Mouse (Mus musculus) limb, embryonic 12.5 days (tissue): Measurements from ENCODE around the gene Snapin. TPM values are rescaled to one million over a fixed set of nuclear protein-coding genes. Genes with fewer than 3 reads are reported as not detected.

ENCODE experiments used
- ATAC-seq: fragments of 200-750 bp; cut with Nextera tagmentation; 2 replicates; pipeline ENCODE4 v1.8.0; 2017; ENCODE audit warnings: low read depth, moderate TSS enrichment; ENCODE audit not compliant: insufficient number of reproducible peaks, insufficient read depth, low FRiP score, low TSS enrichment
- H3K27ac ChIP-seq: fragments of 300-500 bp; sonication (generic); 2 replicates; pipeline ENCODE4 v1.5.1; 2016; ENCODE audit warnings: mild to moderate bottlenecking, moderate library complexity
- H3K27me3 ChIP-seq: fragments of 300-500 bp; sonication (generic); 2 replicates; pipeline ENCODE4 v1.6.1; 2016; ENCODE audit warnings: mild to moderate bottlenecking, moderate library complexity
- H3K36me3 ChIP-seq: fragments of 300-500 bp; sonication (generic); 2 replicates; pipeline ENCODE4 v1.6.1; 2016; ENCODE audit warnings: mild to moderate bottlenecking, moderate library complexity
- H3K4me1 ChIP-seq: fragments of 300-500 bp; sonication (generic); replicated peaks from 2 replicates; pipeline ENCODE4 v1.6.1; 2016
- H3K4me2 ChIP-seq: fragments of 300-500 bp; sonication (generic); 2 replicates; pipeline ENCODE4 v1.6.1; 2016; ENCODE audit warnings: mild to moderate bottlenecking, moderate library complexity
- H3K4me3 ChIP-seq: fragments of 300-500 bp; sonication (generic); replicated peaks from 2 replicates; pipeline ENCODE4 v1.5.1; 2016; ENCODE audit warnings: mild to moderate bottlenecking
- H3K9ac ChIP-seq: fragments of 300-500 bp; sonication (generic); replicated peaks from 2 replicates; pipeline ENCODE4 v1.6.1; 2016; ENCODE audit warnings: mild to moderate bottlenecking, moderate library complexity
- H3K9me3 ChIP-seq: fragments of 300-500 bp; sonication (generic); 2 replicates; pipeline ENCODE4 v1.6.1; 2016; ENCODE audit warnings: mild to moderate bottlenecking, moderate library complexity
- WGBS: fragments of 180-500 bp; shearing (Covaris S2); methylation state at CpG from one replicate; pipeline ENCODE4 v1.1.7; 2016; 5-methylcytosine and 5-hydroxymethylcytosine counted together
- polyA plus RNA-seq: library from polyadenylated mRNA; unstranded; fragments of >200 nt; fragmentation: Nextera tagmentation; extraction: Ambion mirVana; gene quantifications from 2 replicates; pipeline ENCODE4 v1.2.1, GENCODE M21; 2016

Gene Snapin
- polyA plus RNA-seq, 1 experiment from 2014 or later: 66.2 TPM

GRCm38 (mm10) chr3:90503444-90503843, 12.6 kb upstream of the Snapin start:
- Histone ChIP-seq H3K4me3 (no peak overlapping the region), H3K9ac (no peak overlapping the region), H3K4me1 (peaks cover 22% of the 10 kb centered on the region), H3K9me3 (no peaks in the 10 kb centered on the region), H3K4me2 (no peak overlapping the region), H3K36me3 (peaks cover 91% of the 10 kb centered on the region), H3K27me3 (no peaks in the 10 kb centered on the region), H3K27ac (no peak overlapping the region)
- ATAC-seq: no peak
- 88% methylated on average over 4 of the region's 4 CpGs for WGBS

GRCm38 (mm10) chr3:90497597-90497996, 6.8 kb upstream of the Snapin start:
- Histone ChIP-seq H3K4me3 (no peak overlapping the region), H3K4me2 (no peak overlapping the region), H3K27ac (no peak overlapping the region), H3K4me1 (no peaks in the 10 kb centered on the region), H3K27me3 (no peaks in the 10 kb centered on the region), H3K9me3 (no peaks in the 10 kb centered on the region), H3K36me3 (peaks cover 72% of the 10 kb centered on the region), H3K9ac (no peak overlapping the region)
- ATAC-seq: no peak

- H3K36me3 ChIP-seq: peaks cover 56% of the 10 kb centered on the region
- ATAC-seq: no peak
These were observed 5.2 kb upstream of the Snapin start for GRCm38 (mm10) chr3:90495850-90496525.

GRCm38 (mm10) chr3:90493831-90494540, 3.2 kb upstream of the Snapin start:
- no peak overlapping the region for H3K9ac ChIP-seq
- no peaks in the 10 kb centered on the region for H3K27me3 ChIP-seq
- no peak overlapping the region for H3K4me3 ChIP-seq
- no peak overlapping the region for H3K27ac ChIP-seq
- no peaks in the 10 kb centered on the region for H3K9me3 ChIP-seq
- WGBS: 66% methylated on average over 4 of the region's 4 CpGs
- no peak for ATAC-seq
- H3K4me2 ChIP-seq: no peak overlapping the region
- H3K4me1 ChIP-seq: peaks cover 6% of the 10 kb centered on the region; the same call in 1 of the 2 replicates
- peaks cover 44% of the 10 kb centered on the region for H3K36me3 ChIP-seq

More at GRCm38 (mm10) chr3:90495850-90496525, 5.2 kb upstream of the Snapin start:
- Histone ChIP-seq H3K4me1 (no peaks in the 10 kb centered on the region), H3K27me3 (no peaks in the 10 kb centered on the region), H3K9me3 (no peaks in the 10 kb centered on the region), H3K9ac (no peak overlapping the region), H3K4me3 (no peak overlapping the region), H3K27ac (no peak overlapping the region), H3K4me2 (no peak overlapping the region)
- WGBS: 93% methylated on average over 7 of the region's 7 CpGs

- Histone ChIP-seq H3K9me3 (no peaks in the 10 kb centered on the region), H3K27me3 (no peaks in the 10 kb centered on the region), H3K4me2 (no peak overlapping the region), H3K4me3 (no peak overlapping the region), H3K27ac (no peak overlapping the region), H3K9ac (no peak overlapping the region), H3K4me1 (peaks cover 6% of the 10 kb centered on the region; the same call in 1 of the 2 replicates), H3K36me3 (peaks cover 42% of the 10 kb centered on the region)
- no peak for ATAC-seq
- WGBS: 41% methylated on average over 2 of the region's 2 CpGs
These were observed 517 bp upstream of the Snapin start for GRCm38 (mm10) chr3:90491350-90491749.

- no peak for ATAC-seq
- peaks cover 6% of the 10 kb centered on the region; the same call in 1 of the 2 replicates for H3K4me1 ChIP-seq
- H3K27me3 ChIP-seq: no peaks in the 10 kb centered on the region
- no peak overlapping the region for H3K4me2 ChIP-seq
- WGBS: 87% methylated on average over 6 of the region's 6 CpGs
- H3K36me3 ChIP-seq: peaks cover 58% of the 10 kb centered on the region
- H3K27ac ChIP-seq: no peak overlapping the region
- no peak overlapping the region for H3K9ac ChIP-seq
- H3K9me3 ChIP-seq: no peaks in the 10 kb centered on the region
- no peak overlapping the region for H3K4me3 ChIP-seq
These were observed 2.3 kb downstream of the Snapin start for GRCm38 (mm10) chr3:90488576-90488975.

- H3K4me2 ChIP-seq: no peak overlapping the region
- H3K27me3 ChIP-seq: no peaks in the 10 kb centered on the region
- peaks cover 74% of the 10 kb centered on the region for H3K36me3 ChIP-seq
- H3K4me3 ChIP-seq: no peak overlapping the region
- H3K9me3 ChIP-seq: no peaks in the 10 kb centered on the region
- WGBS: 86% methylated on average over 5 of the region's 5 CpGs
- H3K4me1 ChIP-seq: peaks cover 6% of the 10 kb centered on the region; the same call in 1 of the 2 replicates
- H3K27ac ChIP-seq: no peak overlapping the region
- ATAC-seq: no peak
- no peak overlapping the region for H3K9ac ChIP-seq
These were observed 3.8 kb downstream of the Snapin start for GRCm38 (mm10) chr3:90486998-90487397.

GRCm38 (mm10) chr3:90475831-90476611, 14.8 kb downstream of the Snapin start, which contains the start of gene Ilf2:
Gene Ilf2 (plus strand): TSS chr3:90476126.
- Histone ChIP-seq H3K4me1 (peaks cover 11% of the 10 kb centered on the region), H3K27me3 (no peaks in the 10 kb centered on the region), H3K27ac (peak within 1 kb of the TSS; percentile 97), H3K4me2 (peak within 1 kb of the TSS; percentile 81), H3K4me3 (peak within 1 kb of the TSS; percentile 76), H3K9ac (peak within 1 kb of the TSS; percentile 93), H3K36me3 (peaks cover 38% of the 10 kb centered on the region), H3K9me3 (no peaks in the 10 kb centered on the region)
- under 1% methylated on average over 45 of the region's 45 CpGs for WGBS
- peak; percentile 99 for ATAC-seq

GRCm38 (mm10) chr3:90475151-90475830, 15.5 kb downstream of the Snapin start:
- 41% methylated on average over 16 of the region's 16 CpGs for WGBS
- Histone ChIP-seq H3K27ac (no peak overlapping the region), H3K4me1 (peaks cover 11% of the 10 kb centered on the region), H3K9ac (no peak overlapping the region), H3K36me3 (peaks cover 30% of the 10 kb centered on the region), H3K27me3 (no peaks in the 10 kb centered on the region), H3K4me3 (0 out of 2 replicates have a peak overlapping the region, but pooled peaks have one; percentile 24), H3K9me3 (no peaks in the 10 kb centered on the region), H3K4me2 (no peak overlapping the region; the same call in 1 of the 2 replicates)
- ATAC-seq: 0 out of 2 replicates have a peak, but pooled peaks have one; percentile 12

GRCm38 (mm10) chr3:90472213-90472612, 18.6 kb downstream of the Snapin start:
- no peak overlapping the region for H3K27ac ChIP-seq
- WGBS: 28% methylated on average over 3 of the region's 3 CpGs
- no peaks in the 10 kb centered on the region for H3K9me3 ChIP-seq
- 0 out of 2 replicates have a peak, but pooled peaks cover under 1% of the 10 kb centered on the region for H3K36me3 ChIP-seq
- ATAC-seq: no peak
- no peak overlapping the region for H3K4me2 ChIP-seq
- no peak overlapping the region for H3K4me3 ChIP-seq
- H3K4me1 ChIP-seq: peaks cover 5% of the 10 kb centered on the region
- H3K27me3 ChIP-seq: no peaks in the 10 kb centered on the region; the same call in 1 of the 2 replicates
- no peak overlapping the region for H3K9ac ChIP-seq
